Comparison of ENCODE assay signal across 10 mouse cellular contexts in genomic region chr16:92845244-92846225, GRCm38 (mm10). TPM values are rescaled to one million over a fixed set of nuclear protein-coding genes. Genes with fewer than 3 reads are reported as not detected.
DNase-seq lines count a peak whose midpoint lies in the region; ATAC-seq lines count a peak whose summit lies in the region.
"Had no signal": no experiment of that assay in that cellular context is flagged by ENCODE, and none has a peak within 500 bp of the region (broad histone marks: within the 10 kb centered on the region; RNA-seq: fewer than 3 reads in every experiment).

No protein-coding gene starts in this region.

- peak overlapping the region; percentile 85 for H3K27ac ChIP-seq in embryonic facial prominence, embryonic 12.5 days
- no peak overlapping the region for H3K27ac ChIP-seq in forebrain, embryonic 13.5 days
- no peak overlapping the region for H3K27ac ChIP-seq in midbrain, embryonic 12.5 days (replicated peaks)

- DNase-seq in kidney, postnatal 10 days, result peak; percentile 28
- DNase-seq in kidney, postnatal 25 days, result no peak
- DNase-seq in B cell, adult 2 months, result no peak
- no peak for DNase-seq in thymus, adult 18-20 months
- DNase-seq in cerebellum, postnatal 36 days, result no peak
- DNase-seq: layer of hippocampus, adult 9-11 months; thymus, postnatal 4 days had no signal

- H3K9me3 ChIP-seq in embryonic facial prominence, embryonic 12.5 days, result no peaks in the 10 kb centered on the region
- H3K9me3 ChIP-seq in forebrain, embryonic 13.5 days (replicated peaks), result no peaks in the 10 kb centered on the region
- H3K9me3 ChIP-seq in midbrain, embryonic 12.5 days, result no peaks in the 10 kb centered on the region

- no peaks in the 10 kb centered on the region for H3K27me3 ChIP-seq in embryonic facial prominence, embryonic 12.5 days
- H3K27me3 ChIP-seq in forebrain, embryonic 13.5 days, result no peaks in the 10 kb centered on the region
- no peaks in the 10 kb centered on the region for H3K27me3 ChIP-seq in midbrain, embryonic 12.5 days

- H3K36me3 ChIP-seq in embryonic facial prominence, embryonic 12.5 days, result no peaks in the 10 kb centered on the region
- no peaks in the 10 kb centered on the region for H3K36me3 ChIP-seq in forebrain, embryonic 13.5 days (ENCODE audit: poor library complexity, severe bottlenecking)
- H3K36me3 ChIP-seq in midbrain, embryonic 12.5 days, result no peaks in the 10 kb centered on the region

- ATAC-seq in embryonic facial prominence, embryonic 12.5 days (ENCODE audit: insufficient number of reproducible peaks, insufficient read depth, low FRiP score, low TSS enrichment), result peak; percentile 78; the same call in 1 of the 2 replicates
- ATAC-seq in forebrain, embryonic 13.5 days, result 0 out of 2 replicates have a peak, but pooled peaks have one; percentile 38
- no peak for ATAC-seq in midbrain, embryonic 12.5 days (ENCODE audit: low FRiP score, low read depth)

- no peak overlapping the region for H3K9ac ChIP-seq in embryonic facial prominence, embryonic 12.5 days
- no peak overlapping the region for H3K9ac ChIP-seq in forebrain, embryonic 13.5 days
- no peak overlapping the region for H3K9ac ChIP-seq in midbrain, embryonic 12.5 days (replicated peaks)

- peaks cover 3% of the 10 kb centered on the region; the same call in 1 of the 2 replicates for H3K4me1 ChIP-seq in embryonic facial prominence, embryonic 12.5 days
- H3K4me1 ChIP-seq in forebrain, embryonic 13.5 days, result no peaks in the 10 kb centered on the region
- H3K4me1 ChIP-seq in midbrain, embryonic 12.5 days, result peaks cover 5% of the 10 kb centered on the region; the same call in 1 of the 2 replicates

- peak overlapping the region; percentile 23 for H3K4me2 ChIP-seq in embryonic facial prominence, embryonic 12.5 days (replicated peaks)
- peak overlapping the region; percentile 31 for H3K4me2 ChIP-seq in forebrain, embryonic 13.5 days
- H3K4me2 ChIP-seq in midbrain, embryonic 12.5 days (replicated peaks), result peak overlapping the region; percentile 42

- no peak overlapping the region for H3K4me3 ChIP-seq in embryonic facial prominence, embryonic 12.5 days
- H3K4me3 ChIP-seq in forebrain, embryonic 13.5 days, result no peak overlapping the region
- no peak overlapping the region for H3K4me3 ChIP-seq in midbrain, embryonic 12.5 days

- WGBS in embryonic facial prominence, embryonic 12.5 days, result 30% methylated on average over 26 of the region's 26 CpGs
- 42% methylated on average over 26 of the region's 26 CpGs for WGBS in forebrain, embryonic 13.5 days
- WGBS in midbrain, embryonic 12.5 days, result 41% methylated on average over 26 of the region's 26 CpGs

RNA-seq across cellular contexts. Expression of gene Runx1, which starts 19.6 kb away (rescaled TPM):
- polyA plus RNA-seq in embryonic facial prominence, embryonic 12.5 days (2016; fragmentation: Nextera tagmentation; extraction: Ambion mirVana), result 13.8 and 15.8 TPM in 2 replicates
- 0.29 and 0.30 TPM in 2 replicates for polyA plus RNA-seq in forebrain, embryonic 13.5 days (2015; fragmentation: Nextera tagmentation; extraction: Ambion mirVana)
- polyA plus RNA-seq in midbrain, embryonic 12.5 days (2016; fragmentation: Nextera tagmentation; extraction: Ambion mirVana), result 1.3 and 3.6 TPM in 2 replicates
